Mouse (Mus musculus) liver, embryonic 15.5 days (tissue): ENCODE data around the gene Akap13. TPM values are rescaled to one million over a fixed set of nuclear protein-coding genes. Genes with fewer than 3 reads are reported as not detected.
A peak's percentile ranks its signal among the peaks of the same experiment; 100 is the strongest.

Source experiments
- ATAC-seq: fragments of 200-750 bp; cut with Nextera tagmentation; 2 replicates; pipeline ENCODE4 v1.8.0; 2017; ENCODE audit warnings: moderate number of reproducible peaks, mild to moderate bottlenecking, moderate library complexity; ENCODE audit not compliant: insufficient read depth
- H3K27ac ChIP-seq: fragments of 300-500 bp; sonication (generic); replicated peaks from 2 replicates; pipeline ENCODE4 v1.5.1; 2015; ENCODE audit warnings: mild to moderate bottlenecking, inconsistent platforms
- H3K27me3 ChIP-seq: fragments of 300-500 bp; sonication (generic); 2 replicates; pipeline ENCODE4 v1.6.1; 2015; ENCODE audit warnings: mild to moderate bottlenecking, inconsistent platforms
- H3K36me3 ChIP-seq: fragments of 300-500 bp; sonication (generic); replicated peaks from 2 replicates; pipeline ENCODE4 v1.6.1; 2015; ENCODE audit warnings: moderate library complexity, mild to moderate bottlenecking, inconsistent platforms
- H3K4me1 ChIP-seq: fragments of 300-500 bp; sonication (generic); replicated peaks from 2 replicates; pipeline ENCODE4 v1.6.1; 2015; ENCODE audit warnings: inconsistent platforms
- H3K4me2 ChIP-seq: fragments of 300-500 bp; sonication (generic); 2 replicates; pipeline ENCODE4 v1.6.1; 2015; ENCODE audit warnings: moderate library complexity, mild to moderate bottlenecking, inconsistent platforms
- H3K4me3 ChIP-seq: fragments of 300-500 bp; sonication (generic); replicated peaks from 2 replicates; pipeline ENCODE4 v1.5.1; 2015; ENCODE audit warnings: mild to moderate bottlenecking, inconsistent platforms
- H3K9ac ChIP-seq: fragments of 300-500 bp; sonication (generic); 2 replicates; pipeline ENCODE4 v1.6.1; 2015; ENCODE audit warnings: moderate library complexity, mild to moderate bottlenecking, inconsistent platforms
- H3K9me3 ChIP-seq: fragments of 300-500 bp; sonication (generic); replicated peaks from 2 replicates; pipeline ENCODE4 v1.6.1; 2016; ENCODE audit warnings: inconsistent platforms
- WGBS: fragments of 180-500 bp; shearing (Covaris S2); methylation state at CpG from one replicate; pipeline ENCODE4 v1.1.7; 2015; ENCODE audit warnings: mixed read lengths; ENCODE audit not compliant: insufficient replicate concordance; 5-methylcytosine and 5-hydroxymethylcytosine counted together
- polyA plus RNA-seq: library from polyadenylated mRNA; unstranded; fragments of >200 nt; fragmentation: Nextera tagmentation; extraction: Ambion mirVana; gene quantifications from 2 replicates; pipeline ENCODE4 v1.2.1, GENCODE M21; 2015

Gene Akap13
- polyA plus RNA-seq, 1 experiment from 2014 or later = 39.6 TPM

- H3K4me2 ChIP-seq = no peak overlapping the region
- no peak overlapping the region for H3K9ac ChIP-seq
- 61% methylated on average over 1 of the region's 1 CpGs for WGBS
- ATAC-seq = no peak
- H3K36me3 ChIP-seq = no peaks in the 10 kb centered on the region
- no peak overlapping the region for H3K27ac ChIP-seq
- H3K4me1 ChIP-seq = peaks cover 15% of the 10 kb centered on the region; the same call in 1 of the 2 replicates
- H3K27me3 ChIP-seq = peaks cover 18% of the 10 kb centered on the region
- no peaks in the 10 kb centered on the region for H3K9me3 ChIP-seq
- no peak overlapping the region for H3K4me3 ChIP-seq
Measured at GRCm38 (mm10) chr7:75460290-75460689, 5.0 kb downstream of the Akap13 start.

- Histone ChIP-seq H3K9ac (no peak overlapping the region), H3K27me3 (no peaks in the 10 kb centered on the region), H3K27ac (no peak overlapping the region), H3K36me3 (no peaks in the 10 kb centered on the region), H3K4me1 (0 out of 2 replicates have a peak, but pooled peaks cover 2% of the 10 kb centered on the region), H3K4me2 (no peak overlapping the region), H3K4me3 (no peak overlapping the region), H3K9me3 (no peaks in the 10 kb centered on the region)
- ATAC-seq = no peak
Measured at GRCm38 (mm10) chr7:75463579-75464162, 8.3 kb downstream of the Akap13 start.

GRCm38 (mm10) chr7:75467791-75468190 lies 12.5 kb downstream of the Akap13 start:
- no peak for ATAC-seq
- H3K27me3 ChIP-seq = no peaks in the 10 kb centered on the region
- no peak overlapping the region for H3K27ac ChIP-seq
- no peak overlapping the region for H3K4me3 ChIP-seq
- H3K4me2 ChIP-seq = no peak overlapping the region
- H3K9ac ChIP-seq = no peak overlapping the region
- no peaks in the 10 kb centered on the region for H3K9me3 ChIP-seq
- H3K36me3 ChIP-seq = no peaks in the 10 kb centered on the region
- 62% methylated on average over 7 of the region's 7 CpGs for WGBS
- H3K4me1 ChIP-seq = peaks cover 5% of the 10 kb centered on the region; the same call in 1 of the 2 replicates

GRCm38 (mm10) chr7:75470318-75470925 lies 15.1 kb downstream of the Akap13 start:
- WGBS = 57% methylated on average over 7 of the region's 7 CpGs
- peak; percentile 40; the same call in 1 of the 2 replicates for ATAC-seq
- Histone ChIP-seq H3K27me3 (no peaks in the 10 kb centered on the region), H3K4me2 (no peak overlapping the region; the same call in 1 of the 2 replicates), H3K9me3 (no peaks in the 10 kb centered on the region), H3K4me1 (peaks cover 13% of the 10 kb centered on the region), H3K9ac (no peak overlapping the region), H3K27ac (peak overlapping the region; percentile 48), H3K36me3 (no peaks in the 10 kb centered on the region), H3K4me3 (no peak overlapping the region)

- Histone ChIP-seq H3K27me3 (no peaks in the 10 kb centered on the region), H3K4me1 (peaks cover 13% of the 10 kb centered on the region), H3K36me3 (no peaks in the 10 kb centered on the region), H3K27ac (no peak overlapping the region), H3K9me3 (no peaks in the 10 kb centered on the region), H3K4me2 (no peak overlapping the region), H3K9ac (no peak overlapping the region), H3K4me3 (no peak overlapping the region)
- 41% methylated on average over 7 of the region's 7 CpGs for WGBS
- no peak for ATAC-seq
Measured at GRCm38 (mm10) chr7:75472316-75473195, 17.2 kb downstream of the Akap13 start.

GRCm38 (mm10) chr7:75473294-75473693 lies 18.0 kb downstream of the Akap13 start:
- no peak for ATAC-seq
- no peak overlapping the region for H3K4me2 ChIP-seq

GRCm38 (mm10) chr7:75474064-75474463 lies 18.7 kb downstream of the Akap13 start:
- H3K4me2 ChIP-seq = no peak overlapping the region
- H3K4me3 ChIP-seq = no peak overlapping the region
- H3K9me3 ChIP-seq = no peaks in the 10 kb centered on the region
- H3K27ac ChIP-seq = no peak overlapping the region
- no peaks in the 10 kb centered on the region for H3K36me3 ChIP-seq
- no peak for ATAC-seq
- 76% methylated on average over 1 of the region's 1 CpGs for WGBS
- no peak overlapping the region for H3K9ac ChIP-seq
- peaks cover 13% of the 10 kb centered on the region for H3K4me1 ChIP-seq
- no peaks in the 10 kb centered on the region for H3K27me3 ChIP-seq

More at GRCm38 (mm10) chr7:75473294-75473693, 18.0 kb downstream of the Akap13 start:
- Histone ChIP-seq H3K9me3 (no peaks in the 10 kb centered on the region), H3K27ac (no peak overlapping the region), H3K4me3 (no peak overlapping the region), H3K27me3 (no peaks in the 10 kb centered on the region), H3K9ac (no peak overlapping the region), H3K4me1 (peaks cover 13% of the 10 kb centered on the region), H3K36me3 (no peaks in the 10 kb centered on the region)
- WGBS = 53% methylated on average over 1 of the region's 1 CpGs

- Histone ChIP-seq H3K9ac (no peak overlapping the region), H3K4me3 (no peak overlapping the region), H3K4me2 (no peak overlapping the region), H3K36me3 (no peaks in the 10 kb centered on the region), H3K27me3 (no peaks in the 10 kb centered on the region), H3K9me3 (no peaks in the 10 kb centered on the region), H3K4me1 (peaks cover 12% of the 10 kb centered on the region), H3K27ac (no peak overlapping the region)
- no peak for ATAC-seq
Measured at GRCm38 (mm10) chr7:75474564-75475150, 19.3 kb downstream of the Akap13 start.

- Histone ChIP-seq H3K9me3 (no peaks in the 10 kb centered on the region), H3K4me2 (no peak overlapping the region), H3K36me3 (no peaks in the 10 kb centered on the region), H3K27me3 (no peaks in the 10 kb centered on the region), H3K27ac (no peak overlapping the region), H3K4me1 (peaks cover 8% of the 10 kb centered on the region; the same call in 1 of the 2 replicates), H3K4me3 (no peak overlapping the region), H3K9ac (no peak overlapping the region)
- 55% methylated on average over 2 of the region's 2 CpGs for WGBS
- ATAC-seq = no peak
Measured at GRCm38 (mm10) chr7:75478060-75478459, 22.7 kb downstream of the Akap13 start.

- Histone ChIP-seq H3K4me3 (no peak overlapping the region), H3K4me2 (no peak overlapping the region), H3K27ac (0 out of 2 replicates have a peak overlapping the region, but pooled peaks have one; percentile 48), H3K4me1 (no peaks in the 10 kb centered on the region), H3K27me3 (no peaks in the 10 kb centered on the region), H3K9me3 (no peaks in the 10 kb centered on the region), H3K9ac (no peak overlapping the region), H3K36me3 (no peaks in the 10 kb centered on the region)
- WGBS = 58% methylated on average over 6 of the region's 6 CpGs
- peak; percentile 81 for ATAC-seq
Measured at GRCm38 (mm10) chr7:75480721-75481426, 25.5 kb downstream of the Akap13 start.
